8 mouse cellular contexts compared by ENCODE assay signal in the genomic region with DNA sequence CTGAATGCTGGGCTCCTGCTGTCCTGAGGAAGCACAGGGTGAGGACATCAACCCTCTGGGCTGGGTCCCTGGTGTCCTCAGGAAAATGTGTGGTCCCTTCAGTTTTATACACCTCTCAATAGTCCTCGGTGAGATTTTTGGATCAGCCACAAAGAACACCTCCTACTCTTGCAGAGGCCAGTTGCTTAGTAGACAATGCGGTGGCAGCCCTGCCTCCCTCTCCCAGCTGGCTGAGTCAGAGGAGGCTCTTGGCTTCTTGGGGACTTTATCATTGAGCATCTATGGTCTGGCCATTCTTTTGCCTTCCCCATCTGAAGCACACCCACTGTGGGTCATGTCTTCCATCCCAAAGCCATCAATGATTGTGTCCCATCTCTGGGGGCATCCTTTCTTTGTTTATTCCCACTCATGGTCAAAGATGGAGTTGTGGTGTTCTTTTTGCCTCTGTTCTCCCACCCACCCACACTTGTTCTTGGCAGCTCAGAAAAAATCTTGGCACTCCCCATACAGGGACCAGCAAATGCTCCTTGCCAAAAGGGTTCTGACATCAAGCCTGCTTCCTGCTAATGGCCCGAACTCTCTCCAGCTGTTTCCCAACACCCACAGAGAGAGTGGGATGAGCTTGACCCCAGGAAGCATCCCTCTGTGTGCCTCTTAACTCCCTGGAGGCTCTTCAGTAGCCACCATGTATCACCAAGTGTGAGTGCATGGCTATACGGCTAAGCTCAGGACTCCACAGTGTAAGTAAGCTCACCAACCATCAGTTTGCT. TPM values are rescaled to one million over a fixed set of nuclear protein-coding genes. Genes with fewer than 3 reads are reported as not detected.
"Had no signal": no experiment of that assay in that cellular context is flagged by ENCODE, and none has a peak within 500 bp of the region (broad histone marks: within the 10 kb centered on the region; RNA-seq: fewer than 3 reads in every experiment).

No protein-coding gene starts in this region.

- DNase-seq: kidney, adult 11 months; kidney, adult 9 months; kidney, postnatal 4 days; lung, adult 18-20 months; thymus, postnatal 36 days had no signal

- ATAC-seq: midbrain, embryonic 16.5 days had no signal

RNA-seq across cellular contexts. Expression of a gene that starts 16.3 kb away (rescaled TPM):
- total RNA-seq: liver, adult 2 months; megakaryocyte-erythroid progenitor cell, adult 5-6 weeks had no signal
